Mouse (Mus musculus): ENCODE data around the gene Dek.

Dek gene

DNA sequence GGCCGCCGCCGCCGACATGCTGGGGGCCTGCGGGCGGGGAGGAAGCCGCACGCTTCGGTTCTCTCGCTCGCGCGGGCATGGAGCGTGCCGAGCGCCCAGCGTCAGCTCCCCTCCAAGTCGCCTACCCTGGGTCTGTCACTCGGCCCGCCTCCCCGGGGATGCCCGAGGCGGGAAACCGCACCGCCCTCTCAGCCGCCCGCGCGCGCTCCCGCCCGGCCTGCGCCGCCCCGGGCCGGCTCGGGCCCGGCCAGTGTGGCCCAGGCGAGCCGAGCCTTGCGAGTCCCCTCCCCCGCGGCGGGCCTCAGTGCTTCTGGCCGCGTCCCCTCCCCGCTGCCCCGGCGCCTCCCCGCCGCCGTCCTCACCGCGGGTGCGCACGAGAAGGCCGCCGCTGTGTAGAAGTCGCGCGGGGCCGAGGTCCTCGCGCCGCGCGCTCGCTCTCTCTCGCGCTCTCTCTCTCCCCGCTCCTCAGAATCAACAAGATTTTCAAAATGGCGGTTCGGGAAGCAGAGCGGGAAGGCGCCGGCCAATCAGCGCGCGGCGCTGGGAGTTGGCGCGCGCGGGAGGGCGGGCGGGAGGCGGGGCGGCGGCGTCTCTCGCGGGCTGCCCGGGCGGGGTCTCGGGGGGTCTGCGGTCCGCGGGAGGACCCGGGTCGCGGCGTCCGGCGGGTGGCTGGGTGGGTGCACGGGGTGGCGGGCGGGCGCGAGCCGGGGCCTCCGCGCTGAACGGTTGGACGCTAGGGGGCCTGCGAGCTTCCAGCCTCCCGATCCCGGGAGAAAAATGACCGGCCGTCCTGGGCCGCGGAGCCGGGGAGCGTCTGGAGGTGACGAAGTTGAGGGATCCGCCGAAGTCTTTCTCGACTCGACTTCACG, at the start of gene Dek:
Gene Dek, minus strand, starts transcription at position 491 of the 869 bp plus-strand sequence.
- no peak for DNase-seq (ENCODE audit: extremely low read depth, low read depth, low spot score)

DNA sequence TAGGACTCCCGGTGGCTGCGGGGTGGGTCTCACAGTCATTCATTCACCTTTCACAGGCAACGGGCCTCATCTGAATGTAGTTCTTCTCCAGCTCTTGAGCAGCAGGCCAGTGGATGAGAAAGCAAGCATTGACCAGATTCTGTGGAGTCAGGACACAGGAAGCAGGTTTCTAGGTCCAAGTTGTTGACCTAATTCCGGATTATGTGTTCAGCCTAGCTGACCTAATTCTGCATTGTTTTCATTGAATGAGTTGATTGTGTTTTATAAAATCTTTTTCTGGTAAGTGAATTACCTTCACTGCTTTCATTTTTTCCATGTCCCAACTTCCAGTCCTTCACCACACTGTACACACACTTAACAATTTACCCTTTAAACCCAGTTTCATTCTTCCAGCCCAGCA, 48.9 kb upstream of the Dek start:
- DNase-seq (ENCODE audit: extremely low read depth, low read depth, low spot score) = no peak

DNA sequence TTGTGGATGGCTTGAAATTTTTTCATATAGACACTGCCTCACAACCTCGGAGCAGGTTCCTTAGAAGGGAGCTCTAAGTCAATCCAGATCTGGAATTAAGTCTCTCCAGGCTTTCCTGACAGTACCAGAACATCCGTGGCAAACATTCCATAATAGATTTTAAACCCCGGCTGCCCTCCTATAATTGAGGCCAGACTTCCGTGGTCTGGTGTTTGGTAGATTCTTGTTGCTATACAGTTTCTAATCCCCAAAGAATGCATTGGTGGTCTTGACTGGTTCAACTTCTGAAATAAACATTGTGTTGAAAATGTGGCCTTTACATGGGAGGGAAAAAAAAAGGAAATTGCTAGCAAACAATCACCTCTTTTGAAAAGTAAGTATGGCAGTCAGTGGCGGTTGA, 47.2 kb upstream of the Dek start:
- no peak for DNase-seq (ENCODE audit: extremely low read depth, low read depth, low spot score)

DNA sequence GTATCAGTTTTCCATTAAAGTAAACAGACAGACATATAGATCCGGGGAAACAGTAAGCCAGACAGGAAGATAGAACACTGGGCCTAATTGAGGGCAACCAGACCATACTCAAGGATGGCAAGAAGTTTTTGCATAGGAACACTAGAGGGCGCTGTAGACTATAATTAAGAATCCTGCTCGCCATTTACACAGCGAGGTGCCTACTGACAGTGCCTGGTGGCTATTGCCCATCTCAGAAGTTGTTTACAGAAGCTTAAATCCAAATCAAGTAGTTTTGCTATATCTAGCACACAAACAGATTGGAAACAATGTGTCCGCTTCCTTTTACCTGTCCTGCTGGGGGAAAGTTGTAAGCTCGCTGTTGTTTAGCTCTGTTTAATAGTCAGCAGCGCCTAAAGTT, 46.4 kb upstream of the Dek start:
- no peak for DNase-seq (ENCODE audit: extremely low read depth, low read depth, low spot score)

DNA sequence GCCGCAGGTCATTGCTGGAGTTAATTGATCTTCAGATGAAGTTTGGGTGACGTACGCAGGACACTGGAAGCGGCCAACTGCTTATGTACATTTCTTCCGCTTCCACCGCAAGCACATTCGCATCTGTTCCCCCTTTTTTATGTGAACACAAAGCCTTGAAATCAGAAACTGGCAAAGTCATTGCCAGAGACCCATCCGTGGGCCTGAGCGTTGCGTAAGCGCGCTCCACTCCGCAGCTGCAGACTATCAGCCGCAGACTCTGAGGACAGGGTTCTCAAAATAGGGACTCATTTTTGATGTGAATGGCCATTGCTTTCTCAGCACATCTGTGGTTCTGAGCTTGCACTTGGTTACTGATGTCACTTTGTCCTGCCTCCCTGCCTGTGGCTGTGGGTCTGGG, 45.1 kb upstream of the Dek start:
- no peak for DNase-seq (ENCODE audit: extremely low read depth, low read depth, low spot score)

DNA sequence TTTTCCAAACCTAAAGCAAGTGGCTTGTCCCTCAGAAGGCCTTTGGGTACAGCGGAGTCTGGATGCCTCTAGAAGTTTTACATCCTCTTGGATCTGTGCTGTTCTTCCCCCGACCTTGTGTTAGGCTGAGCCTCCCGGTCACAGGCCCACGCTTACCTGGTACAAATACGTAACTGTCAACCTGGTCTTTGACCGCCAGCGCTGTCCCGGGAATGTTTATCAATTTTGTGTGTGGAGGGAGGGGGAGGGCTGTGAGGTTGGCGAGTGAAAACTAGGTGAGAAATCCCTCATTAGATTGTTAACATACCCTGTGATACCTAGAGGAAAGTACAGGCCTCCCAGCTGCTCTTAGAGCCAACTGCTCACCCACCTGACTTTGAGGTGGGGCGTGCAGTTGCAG, 44.0 kb upstream of the Dek start:
- no peak for DNase-seq (ENCODE audit: extremely low read depth, low read depth, low spot score)

DNA sequence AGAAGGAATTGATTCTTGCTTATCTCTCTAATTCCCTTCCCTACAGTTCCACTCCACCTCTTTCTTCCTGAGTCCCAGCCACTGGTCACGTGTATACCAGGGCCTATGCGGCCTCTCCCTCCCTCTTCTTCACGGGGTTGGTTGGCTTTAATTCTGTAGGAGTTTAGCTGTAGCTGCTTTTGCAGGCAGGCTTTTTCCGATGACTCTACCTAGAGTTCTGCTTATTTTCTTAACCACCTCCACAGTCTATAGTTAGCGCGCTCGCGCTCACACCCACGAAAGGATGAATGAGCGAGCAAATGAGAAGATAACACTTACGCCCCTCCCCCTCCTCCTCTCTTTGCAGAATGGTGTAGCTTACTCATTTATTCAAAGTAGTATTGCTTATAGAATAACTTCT, 42.6 kb upstream of the Dek start:
- no peak for DNase-seq (ENCODE audit: extremely low read depth, low read depth, low spot score)

DNA sequence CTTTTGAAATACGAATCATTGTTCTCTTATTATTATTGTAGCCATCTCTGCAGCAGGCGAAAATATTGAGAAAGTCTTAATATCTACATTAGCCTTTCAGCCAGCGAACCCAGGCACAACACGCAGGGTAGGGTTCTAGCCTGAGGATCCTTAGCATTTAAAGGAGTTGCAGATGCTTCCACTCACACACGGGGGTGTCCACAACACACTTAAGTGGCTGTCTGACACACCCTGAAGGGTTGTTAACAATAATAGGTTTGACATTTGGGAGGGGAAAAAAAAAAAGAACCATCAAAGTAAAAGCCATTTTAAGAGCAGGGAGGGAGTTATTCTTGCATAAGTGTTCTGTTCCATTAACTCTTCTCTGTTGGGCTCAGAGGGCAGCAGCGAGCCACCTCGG, 40.4 kb upstream of the Dek start:
- DNase-seq (ENCODE audit: extremely low read depth, low read depth, low spot score) = no peak

DNA sequence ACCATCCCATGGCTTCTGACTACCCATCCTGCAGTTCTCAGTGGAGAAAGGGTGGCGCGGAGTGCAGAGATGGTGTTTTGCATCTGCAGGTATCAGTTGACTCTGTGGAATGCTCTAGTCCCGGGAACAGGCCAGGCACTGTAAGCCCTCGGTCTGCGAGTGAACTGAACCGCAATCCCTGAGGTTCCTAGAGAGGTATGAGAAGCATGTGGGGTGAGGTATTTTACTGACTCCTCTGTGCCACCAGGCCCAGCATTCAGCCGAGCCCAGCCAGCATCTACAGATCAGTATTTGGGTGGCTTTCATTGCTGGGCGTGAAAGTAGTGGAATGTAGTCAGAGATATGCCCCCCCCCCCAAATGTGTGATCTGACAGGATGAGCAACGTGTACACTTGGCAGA, 39.9 kb upstream of the Dek start:
- DNase-seq (ENCODE audit: extremely low read depth, low read depth, low spot score) = no peak

DNA sequence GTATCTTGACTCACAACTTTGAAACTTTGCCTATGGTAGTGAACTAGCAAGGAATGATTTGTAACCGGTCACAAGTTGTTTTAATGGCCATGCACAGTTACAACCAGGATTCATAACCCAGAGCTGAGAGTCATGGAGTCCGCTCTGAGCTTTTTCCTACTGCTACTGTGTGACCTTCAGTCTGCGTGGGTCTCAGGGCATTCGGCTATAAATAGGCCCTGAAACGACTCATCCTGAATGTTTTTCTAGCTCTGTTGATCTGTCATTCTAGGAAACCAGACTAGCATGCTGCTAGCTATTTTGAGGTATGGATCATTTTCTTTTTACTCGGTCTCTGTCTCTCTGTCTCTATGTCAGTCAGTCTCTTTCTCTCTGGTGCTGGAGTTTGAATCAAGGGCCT, 36.8 kb upstream of the Dek start:
- no peak for DNase-seq (ENCODE audit: extremely low read depth, low read depth, low spot score)

DNA sequence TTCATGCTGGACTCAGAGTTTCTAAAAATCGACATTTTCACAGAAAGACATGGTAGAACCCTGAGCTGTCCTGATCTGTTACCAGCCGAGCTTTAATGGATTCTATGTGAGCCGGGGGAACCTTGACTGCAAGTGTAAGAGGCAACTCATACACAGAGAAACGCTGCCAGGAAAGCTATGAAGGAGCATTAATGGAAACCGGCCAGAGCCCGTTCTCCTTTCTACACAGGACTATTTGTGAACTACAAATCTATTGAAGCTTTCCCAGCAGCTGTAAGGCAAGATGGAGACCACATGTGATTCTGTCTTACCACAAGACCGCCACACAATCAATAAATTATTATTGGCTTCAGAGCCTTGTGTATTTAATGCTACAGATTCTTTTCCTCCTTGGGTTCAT, 29.7 kb upstream of the Dek start:
- DNase-seq (ENCODE audit: extremely low read depth, low read depth, low spot score) = no peak

DNA sequence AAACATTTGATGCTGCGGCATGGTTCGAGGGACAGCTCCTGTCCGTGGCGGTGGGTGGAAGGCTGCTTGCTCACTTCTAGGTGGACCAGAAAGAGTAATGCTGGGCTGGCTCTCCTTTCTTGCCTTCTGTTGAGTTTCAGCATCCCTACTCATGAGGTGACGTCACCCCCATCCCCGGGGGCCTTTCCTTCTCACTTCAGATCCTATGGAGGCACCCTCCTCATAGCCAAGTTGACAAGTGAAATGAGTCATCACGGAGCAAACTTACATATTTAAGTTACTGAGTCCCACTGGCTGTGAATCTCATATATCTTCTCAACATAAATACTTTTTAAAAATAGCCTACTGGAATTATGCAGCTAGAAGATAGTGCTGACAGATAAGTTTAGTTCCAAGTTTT, 28.8 kb upstream of the Dek start:
- DNase-seq (ENCODE audit: extremely low read depth, low read depth, low spot score) = no peak

DNA sequence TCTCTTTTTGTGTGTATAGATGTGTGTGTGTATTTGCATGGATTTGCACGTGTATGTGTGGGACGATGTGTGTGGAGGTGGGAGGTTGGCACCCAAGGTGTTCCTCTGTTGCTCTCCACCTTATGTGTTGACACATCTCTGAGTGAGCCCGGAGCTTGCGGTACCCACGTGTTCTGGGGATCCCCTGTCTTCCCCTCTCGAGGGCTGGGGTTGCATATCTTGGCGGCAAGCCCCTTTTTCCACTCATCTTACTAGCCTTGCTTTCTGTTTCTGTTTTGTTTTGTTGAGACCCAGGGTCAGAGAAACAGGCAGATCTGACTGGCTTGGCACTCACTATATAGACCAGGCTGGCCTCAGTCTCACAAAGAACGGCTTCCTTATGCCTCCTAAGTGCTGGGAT, 27.1 kb upstream of the Dek start:
- DNase-seq (ENCODE audit: extremely low read depth, low read depth, low spot score) = no peak

DNA sequence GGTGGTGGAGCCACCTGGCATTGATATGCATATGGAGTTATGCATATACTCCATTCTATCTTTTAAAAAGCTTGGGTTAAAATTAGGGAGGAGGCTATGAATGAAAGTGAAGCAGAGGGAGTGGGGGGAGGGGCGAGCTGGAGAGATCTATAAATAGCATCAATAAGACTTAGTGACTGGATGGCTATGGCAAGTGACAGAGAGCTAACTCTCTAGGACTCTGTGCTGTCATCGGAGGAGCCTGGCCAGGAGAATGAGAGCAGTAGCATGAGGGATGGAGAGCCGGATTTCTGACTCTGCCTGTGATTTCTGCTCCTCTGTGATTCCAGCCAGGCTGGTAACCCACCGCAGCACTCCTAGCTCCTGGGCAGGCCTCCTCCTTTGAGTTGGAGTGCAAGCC, 23.1 kb upstream of the Dek start:
- DNase-seq (ENCODE audit: extremely low read depth, low read depth, low spot score) = no peak

DNA sequence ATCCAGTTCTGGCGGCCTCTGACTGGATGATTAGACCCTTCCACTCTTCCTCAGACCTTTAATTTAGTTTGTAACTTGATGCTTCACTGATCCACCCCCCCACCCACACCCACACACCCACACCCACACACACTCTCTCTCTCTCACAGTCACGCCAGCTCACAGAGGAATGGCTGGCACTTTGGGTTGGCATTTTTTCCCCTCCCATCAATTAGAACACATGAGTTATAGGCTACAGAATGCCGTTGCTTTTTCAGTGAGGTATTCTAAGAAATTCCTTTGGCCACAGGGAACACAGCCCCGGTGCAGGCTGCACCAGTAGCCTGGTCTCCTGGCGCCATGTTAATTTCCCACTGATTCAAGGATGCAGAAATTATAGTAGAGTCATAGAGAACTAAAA, 19.6 kb upstream of the Dek start:
- DNase-seq (ENCODE audit: extremely low read depth, low read depth, low spot score) = no peak

DNA sequence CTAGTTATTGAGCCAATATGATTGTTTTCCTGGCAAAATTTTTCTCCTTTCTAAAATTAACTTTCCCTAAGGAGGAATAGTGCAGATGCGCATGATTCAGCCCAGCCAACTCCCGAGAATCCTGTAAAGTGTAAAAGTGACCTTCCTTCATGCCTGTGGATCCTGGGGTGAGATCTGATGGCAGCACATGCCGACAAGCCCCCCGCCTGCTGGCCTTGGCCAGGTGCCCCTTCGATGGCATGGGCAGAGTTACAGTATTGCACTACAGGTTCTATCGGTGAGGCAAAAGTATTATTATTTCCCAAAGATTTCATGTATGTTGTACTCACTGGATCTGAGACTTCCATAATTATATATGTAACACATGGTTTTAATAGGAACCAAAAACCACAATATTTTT, 19.0 kb upstream of the Dek start:
- no peak for DNase-seq (ENCODE audit: extremely low read depth, low read depth, low spot score)

DNA sequence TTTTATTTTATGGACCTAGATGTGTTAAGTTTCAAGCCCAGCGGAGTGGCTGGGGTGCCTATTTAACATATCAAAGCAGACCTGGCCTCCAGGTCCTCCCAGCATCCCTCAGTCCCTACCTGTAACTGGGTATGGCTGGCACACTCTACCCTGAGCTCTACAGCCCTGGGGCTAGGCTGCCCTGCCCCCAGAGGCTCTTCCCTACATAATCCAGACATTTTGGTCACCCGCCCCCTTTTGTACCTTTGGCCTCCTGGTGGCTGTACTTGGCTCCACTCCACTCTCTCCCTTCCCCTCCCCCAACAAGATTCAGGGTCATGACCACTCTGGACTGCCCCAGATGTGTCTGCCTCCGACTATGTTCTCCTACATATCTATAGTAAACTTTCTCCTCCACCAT, 18.4 kb upstream of the Dek start:
- DNase-seq (ENCODE audit: extremely low read depth, low read depth, low spot score) = no peak

DNA sequence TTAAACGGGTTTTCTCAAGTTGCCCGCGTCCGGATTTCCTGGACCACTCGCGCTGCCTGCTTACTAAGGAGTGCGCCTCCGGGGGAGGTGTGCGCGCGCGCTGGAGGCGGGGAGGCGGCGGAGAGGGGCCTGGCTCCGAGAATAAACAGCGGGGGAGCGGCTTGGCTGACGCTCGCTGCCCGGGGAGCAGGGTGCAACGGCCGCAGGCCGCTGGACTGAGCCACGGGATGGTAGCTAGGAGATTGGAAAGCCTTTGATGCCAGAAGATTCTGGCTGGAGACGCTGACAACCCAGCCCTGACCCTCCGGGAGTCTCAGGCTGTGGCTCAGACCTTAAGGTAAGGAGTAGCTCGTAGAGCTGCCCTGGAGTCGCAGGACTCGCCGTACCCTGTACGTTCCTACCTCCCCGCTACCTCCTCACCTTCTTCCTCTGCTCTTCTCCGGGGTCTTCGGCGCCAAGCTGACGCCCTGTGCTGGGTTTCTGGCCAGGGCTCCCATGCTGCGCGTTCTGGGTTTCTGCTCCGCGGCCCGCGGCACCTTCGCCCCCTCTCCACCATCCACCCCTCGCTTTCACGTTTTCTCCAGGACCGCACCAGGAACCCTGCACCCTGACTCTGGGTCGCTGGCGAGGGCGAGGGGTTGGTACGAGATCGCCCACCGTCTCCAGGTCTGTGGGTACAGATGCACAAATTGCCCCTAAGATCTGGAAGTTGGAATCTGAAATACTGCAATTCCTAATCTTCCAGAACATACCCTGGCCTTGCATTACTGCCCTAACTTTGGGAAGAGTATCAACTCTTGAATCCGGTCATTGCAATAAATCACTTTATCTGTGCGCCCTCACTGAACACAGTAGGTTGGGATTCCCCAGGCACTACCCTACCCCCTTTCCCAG, 16.8 kb upstream of the Dek start, which contains the start of gene Rnf144b:
Gene Rnf144b, plus strand, starts transcription at position 120 of the 894 bp plus-strand sequence.
- DNase-seq (ENCODE audit: extremely low read depth, low read depth, low spot score) = no peak

DNA sequence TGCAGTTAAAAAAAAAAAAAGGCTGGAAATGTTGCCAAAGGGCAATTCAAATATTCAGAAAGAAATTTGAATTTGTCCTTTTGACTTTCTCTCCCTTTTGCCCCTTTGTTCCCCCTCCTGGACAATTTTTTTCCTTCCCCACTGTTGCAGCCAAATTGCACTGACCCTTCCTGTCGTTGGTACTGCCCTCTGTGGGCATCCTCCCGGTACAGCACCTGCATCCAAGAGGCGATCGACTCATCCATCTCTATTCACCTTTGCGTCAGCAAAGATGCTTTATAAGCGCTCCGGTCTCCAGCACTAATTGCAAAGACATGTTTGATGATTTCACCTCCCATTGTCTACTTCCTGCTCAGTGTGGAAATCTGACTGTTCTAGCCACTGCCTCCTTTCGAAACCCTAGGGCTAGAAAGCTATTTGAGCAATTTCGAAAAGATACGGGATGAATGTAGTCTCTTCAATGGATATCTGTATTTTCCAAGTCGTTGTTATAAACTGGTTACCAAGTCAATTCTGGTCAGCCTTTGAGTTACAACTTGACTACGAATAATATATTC, 15.4 kb upstream of the Dek start:
- no peak for DNase-seq (ENCODE audit: extremely low read depth, low read depth, low spot score)

DNA sequence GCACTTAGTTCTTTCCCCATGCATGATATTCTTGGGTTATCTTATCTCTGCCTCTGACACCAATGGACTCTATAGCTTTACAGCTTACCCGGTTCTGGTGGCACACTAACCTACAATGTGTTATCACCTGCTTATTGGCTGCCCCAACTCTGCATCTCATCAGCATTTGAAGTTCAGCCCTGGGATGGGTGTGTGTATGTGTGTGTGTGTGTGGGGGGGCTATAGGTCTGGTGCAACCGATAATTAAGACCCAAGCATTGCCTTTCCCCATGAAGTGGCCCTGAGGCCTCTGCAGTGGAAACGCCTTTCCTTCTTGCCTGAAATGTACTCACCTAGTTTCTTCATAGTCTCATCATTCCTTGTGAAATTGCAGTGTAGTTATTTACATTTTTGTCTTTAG, 10.0 kb upstream of the Dek start:
- no peak for DNase-seq (ENCODE audit: extremely low read depth, low read depth, low spot score)

DNA sequence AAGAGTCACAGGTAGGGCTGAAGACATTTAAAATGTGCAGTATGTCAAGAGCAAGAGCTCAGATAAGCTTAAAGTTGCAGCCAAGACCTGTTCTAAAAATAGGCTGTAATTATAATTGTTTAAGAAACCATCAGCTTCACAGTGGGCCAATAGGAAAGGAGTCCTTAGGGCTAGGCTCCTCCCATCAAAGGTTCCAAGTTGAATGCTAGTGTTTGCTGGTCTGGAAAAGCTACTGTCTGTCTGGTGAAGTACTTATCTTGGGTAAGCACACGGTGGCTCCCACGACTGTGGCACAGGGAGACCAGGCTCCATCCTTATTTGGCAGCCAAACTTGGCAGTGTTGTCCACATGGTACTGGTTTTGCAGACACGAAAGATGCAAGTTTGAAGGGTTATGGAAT, 6.9 kb upstream of the Dek start:
- no peak for DNase-seq (ENCODE audit: extremely low read depth, low read depth, low spot score)

DNA sequence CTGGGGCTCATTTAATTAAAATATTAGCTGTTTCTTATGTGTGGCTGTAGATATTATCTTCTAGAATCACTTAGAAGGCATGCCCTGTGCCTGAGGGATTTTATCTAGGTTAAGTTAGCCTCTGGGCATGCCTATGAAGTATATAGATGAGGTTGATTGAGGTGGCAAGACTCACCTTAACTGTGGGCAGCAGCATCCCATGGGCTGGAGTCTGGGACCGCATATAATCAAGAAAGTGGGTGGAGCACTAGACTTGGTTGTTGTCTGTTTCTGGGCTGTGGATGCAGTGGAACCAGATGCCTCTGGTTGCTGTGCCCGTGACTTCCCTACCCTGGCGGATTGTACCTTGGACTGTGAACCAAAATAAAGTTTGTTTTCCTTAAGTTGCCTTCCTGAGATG, 6.1 kb upstream of the Dek start:
- DNase-seq (ENCODE audit: extremely low read depth, low read depth, low spot score) = no peak
